Mouse (Mus musculus) lung, postnatal 0 days (tissue): ENCODE results near the gene Trp53rkb.

ENCODE experiments used
- CTCF ChIP-seq: IDR thresholded peaks from 2 replicates; pipeline ENCODE4 v1.5.1; 2016; ENCODE audit warnings: antibody characterized with exemption, mild to moderate bottlenecking
- EP300 ChIP-seq: IDR thresholded peaks from 2 replicates; pipeline ENCODE4 v1.6.1; 2016; ENCODE audit warnings: antibody characterized with exemption, mild to moderate bottlenecking, control low read depth

GRCm38 (mm10) chr2:166820844-166821243 is 28.5 kb downstream of the Trp53rkb start:
- no peak for TF ChIP-seq CTCF
- no peak for TF ChIP-seq EP300
